Mouse (Mus musculus) right cerebral cortex, postnatal 14 days (tissue): ENCODE measurements around the gene Pdia5.

Experiments used
- DNase-seq: peaks from one replicate; pipeline ENCODE4 v3.0.0; 2022

The Pdia5 gene

DNA sequence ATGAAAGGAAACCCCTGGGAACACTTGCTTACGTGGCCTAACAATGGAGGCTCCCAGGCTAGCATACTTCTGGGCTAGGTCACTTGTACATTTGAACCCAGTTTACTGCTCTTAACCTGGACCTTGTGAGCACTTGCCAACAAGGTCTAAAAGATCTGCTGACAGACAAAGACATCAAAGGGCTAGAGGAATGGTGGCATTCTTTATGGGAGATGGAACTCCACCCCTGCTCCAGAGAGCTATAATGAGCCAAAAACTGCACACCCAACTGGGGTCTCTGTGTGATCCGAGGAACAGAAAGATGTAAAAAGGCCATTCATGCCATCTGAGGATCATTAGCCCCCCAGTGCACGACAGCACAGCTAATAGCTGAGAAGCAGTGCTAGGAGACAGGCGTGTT is 6.6 kb downstream of the Pdia5 start:
- no peak for DNase-seq

DNA sequence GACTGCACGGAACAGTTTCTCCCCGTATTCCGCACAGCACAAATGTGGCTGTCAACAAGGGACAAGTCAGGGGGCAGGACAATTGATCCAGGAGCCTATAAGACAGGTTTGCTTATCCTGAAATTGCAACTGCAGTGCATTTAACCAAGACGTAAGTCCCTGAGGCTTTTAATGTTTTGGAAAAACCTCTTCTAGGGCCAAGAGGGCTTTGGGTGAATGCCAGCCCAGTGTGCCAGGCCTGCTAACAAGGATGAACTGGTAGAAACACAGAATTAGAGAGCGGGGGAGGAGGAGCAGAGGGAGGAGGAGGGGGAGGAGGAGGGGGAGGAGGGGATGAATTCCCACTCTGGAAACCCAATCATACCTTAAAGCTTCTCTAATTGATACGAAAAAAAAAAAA is 11.4 kb downstream of the Pdia5 start:
- no peak for DNase-seq

DNA sequence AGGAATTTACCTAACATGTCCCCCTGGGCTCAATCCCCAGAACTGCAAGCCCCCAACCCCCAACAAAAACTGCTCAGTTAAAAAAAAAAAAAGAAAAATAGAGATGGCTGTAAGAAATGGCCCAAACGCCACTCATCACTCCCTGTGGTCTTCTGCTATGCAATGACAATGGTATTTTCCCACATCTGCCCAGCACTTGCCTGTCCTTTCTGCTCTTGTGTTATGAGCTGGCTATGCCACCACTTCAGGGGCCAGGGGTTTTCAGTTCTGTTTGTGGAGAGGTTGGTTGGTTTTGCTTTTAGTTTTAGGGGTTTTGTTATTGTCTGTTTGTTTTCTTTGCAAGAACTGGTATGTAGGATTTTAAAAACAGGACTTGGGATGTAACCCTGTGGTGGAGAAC is 13.4 kb downstream of the Pdia5 start:
- DNase-seq = no peak

- no peak for DNase-seq
These were observed 18.0 kb downstream of the Pdia5 start for GRCm38 (mm10) chr16:35472569-35473275.

DNA sequence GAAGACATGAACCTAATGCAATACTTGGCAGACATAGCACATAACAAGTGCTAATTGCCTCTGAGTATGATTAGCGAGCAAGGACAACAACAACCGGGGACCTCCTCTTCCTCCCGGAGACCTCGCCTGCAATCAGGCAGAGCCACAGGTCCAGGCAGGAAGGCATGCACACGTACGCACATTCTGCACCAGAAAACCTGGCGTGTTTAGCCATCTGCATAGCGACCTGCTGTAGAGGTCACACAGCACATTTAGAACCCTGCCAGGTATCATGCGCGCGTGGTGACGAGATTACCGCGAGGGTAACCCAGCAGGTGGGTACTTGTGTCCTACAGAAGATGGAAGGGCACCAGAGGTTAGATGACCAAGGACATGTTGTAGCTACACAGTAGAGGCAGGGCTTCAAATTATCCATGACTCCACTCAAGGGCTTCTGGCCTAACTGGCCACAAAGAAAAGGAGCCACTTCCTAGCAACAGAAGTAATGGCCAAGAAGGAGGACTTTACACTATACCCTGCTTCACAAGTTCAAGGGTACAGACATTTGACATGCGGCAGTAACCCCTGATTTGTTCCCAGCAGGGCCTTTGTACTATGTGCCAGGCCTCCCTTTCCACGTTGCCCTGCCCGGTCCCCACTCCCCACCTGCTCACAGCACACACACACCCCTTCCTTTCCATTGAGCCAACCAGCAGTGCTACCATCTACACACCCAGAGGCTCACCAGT is 18.7 kb downstream of the Pdia5 start:
- DNase-seq = no peak

- DNase-seq = no peak
These were observed 19.7 kb downstream of the Pdia5 start for GRCm38 (mm10) chr16:35470983-35471382.

- DNase-seq = peak; percentile 29
These were observed 20.6 kb downstream of the Pdia5 start for GRCm38 (mm10) chr16:35470096-35470495.

DNA sequence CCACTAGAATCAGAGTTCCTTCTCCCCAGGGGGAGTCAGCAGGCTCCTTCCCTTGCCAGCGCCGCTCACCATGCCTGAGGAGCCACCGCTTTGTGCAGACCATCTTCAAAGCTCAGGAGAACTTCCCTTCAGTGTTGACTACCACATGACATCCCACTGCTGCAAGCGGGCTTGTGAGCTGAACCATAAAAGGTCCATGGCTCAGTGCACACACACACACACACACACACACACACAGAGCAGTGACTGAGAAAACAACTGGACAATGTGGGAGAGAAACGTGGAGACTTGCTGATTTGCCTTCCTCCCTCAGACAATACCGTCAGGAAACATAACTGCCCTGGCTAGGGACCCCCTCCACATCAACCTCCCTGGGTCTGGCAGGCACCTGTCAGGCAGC is 21.7 kb downstream of the Pdia5 start:
- no peak for DNase-seq

DNA sequence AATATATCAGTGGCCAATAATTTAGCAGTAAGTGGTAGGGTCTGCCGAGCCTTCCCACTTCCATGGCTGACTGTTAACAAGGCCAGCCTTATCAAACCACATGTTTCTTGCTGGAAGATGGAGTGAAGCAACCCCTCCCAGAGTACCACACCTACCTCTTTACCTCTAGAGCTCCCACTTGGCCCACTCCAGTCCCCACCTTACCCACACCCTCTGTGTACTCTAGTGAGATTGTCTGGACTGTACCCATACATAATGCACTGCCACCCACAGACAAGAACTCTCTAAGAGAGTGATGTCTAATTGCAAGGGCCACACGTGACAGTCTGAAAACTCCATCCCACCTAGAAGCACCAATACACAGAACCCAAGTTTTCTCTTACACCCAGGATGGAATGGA is 23.6 kb downstream of the Pdia5 start:
- no peak for DNase-seq

- DNase-seq = no peak
These were observed 24.8 kb downstream of the Pdia5 start for GRCm38 (mm10) chr16:35465808-35466351.

GRCm38 (mm10) chr16:35464686-35465308 is 25.9 kb downstream of the Pdia5 start:
- no peak for DNase-seq

GRCm38 (mm10) chr16:35463708-35464107 is 27.0 kb downstream of the Pdia5 start:
- no peak for DNase-seq

DNA sequence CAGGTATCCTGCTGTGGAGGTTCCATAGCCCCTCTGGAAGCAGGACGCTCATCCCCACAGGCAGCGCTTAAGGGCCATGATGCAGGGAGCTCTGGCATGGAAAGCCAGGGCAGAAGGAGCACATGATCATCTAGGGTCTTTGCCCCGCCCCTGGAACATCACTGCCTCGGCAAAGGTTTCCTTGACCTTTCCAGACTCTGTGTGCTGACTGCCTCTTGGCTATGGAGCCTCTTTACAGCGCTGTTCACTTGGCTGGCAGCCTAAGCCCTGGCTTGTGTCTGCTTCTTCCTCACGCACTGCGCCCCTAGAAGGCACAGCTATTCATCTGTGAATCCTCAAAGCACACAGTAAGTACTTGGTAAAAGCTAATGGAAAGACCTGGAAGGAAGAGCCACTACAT is 27.7 kb downstream of the Pdia5 start:
- DNase-seq = no peak

GRCm38 (mm10) chr16:35459584-35459983 is 31.1 kb downstream of the Pdia5 start:
- no peak for DNase-seq

DNA sequence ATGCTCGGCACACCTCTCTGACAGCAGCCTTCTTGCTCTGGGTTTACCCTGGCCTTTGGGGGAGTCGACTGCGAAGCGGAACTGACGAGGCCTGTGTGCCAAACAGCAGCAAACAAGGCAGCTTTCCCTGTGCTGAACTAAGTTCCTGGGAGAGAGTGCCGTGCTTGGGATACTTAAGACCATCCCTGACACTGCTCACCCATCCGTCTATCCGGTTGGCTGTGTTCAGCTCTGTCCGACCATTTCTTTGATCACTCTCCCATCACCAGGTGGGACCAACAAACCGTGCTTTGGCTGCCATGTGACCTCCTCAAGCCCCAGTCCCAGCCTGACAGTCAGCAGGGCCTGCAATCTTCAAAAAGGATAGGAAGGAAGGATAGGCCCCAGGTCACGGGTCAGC is 32.4 kb downstream of the Pdia5 start:
- no peak for DNase-seq

- DNase-seq = no peak
These were observed 33.2 kb downstream of the Pdia5 start for GRCm38 (mm10) chr16:35457488-35457887.

- DNase-seq = no peak
These were observed 33.7 kb downstream of the Pdia5 start for GRCm38 (mm10) chr16:35457011-35457419.

GRCm38 (mm10) chr16:35456305-35456704 is 34.4 kb downstream of the Pdia5 start:
- DNase-seq = no peak

DNA sequence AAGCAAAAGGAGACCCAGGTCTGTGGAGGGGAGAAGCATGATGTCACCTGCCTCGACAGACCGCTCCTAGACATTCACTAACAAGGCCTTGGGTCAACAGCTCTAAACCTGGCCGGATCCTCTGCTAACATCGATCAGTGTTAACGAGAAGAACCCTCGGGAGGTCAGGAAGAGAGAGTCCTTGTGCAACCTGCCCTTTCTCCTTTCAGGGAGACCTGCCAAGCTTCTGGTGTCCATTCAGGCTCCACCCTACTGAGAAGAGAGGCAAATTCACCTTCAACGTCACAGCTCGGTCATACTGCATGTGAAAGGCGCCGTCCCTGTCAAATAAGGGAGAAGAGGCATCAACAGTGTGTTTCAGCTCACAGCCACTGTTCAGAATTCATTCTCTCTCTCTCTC is 34.9 kb downstream of the Pdia5 start:
- no peak for DNase-seq

DNA sequence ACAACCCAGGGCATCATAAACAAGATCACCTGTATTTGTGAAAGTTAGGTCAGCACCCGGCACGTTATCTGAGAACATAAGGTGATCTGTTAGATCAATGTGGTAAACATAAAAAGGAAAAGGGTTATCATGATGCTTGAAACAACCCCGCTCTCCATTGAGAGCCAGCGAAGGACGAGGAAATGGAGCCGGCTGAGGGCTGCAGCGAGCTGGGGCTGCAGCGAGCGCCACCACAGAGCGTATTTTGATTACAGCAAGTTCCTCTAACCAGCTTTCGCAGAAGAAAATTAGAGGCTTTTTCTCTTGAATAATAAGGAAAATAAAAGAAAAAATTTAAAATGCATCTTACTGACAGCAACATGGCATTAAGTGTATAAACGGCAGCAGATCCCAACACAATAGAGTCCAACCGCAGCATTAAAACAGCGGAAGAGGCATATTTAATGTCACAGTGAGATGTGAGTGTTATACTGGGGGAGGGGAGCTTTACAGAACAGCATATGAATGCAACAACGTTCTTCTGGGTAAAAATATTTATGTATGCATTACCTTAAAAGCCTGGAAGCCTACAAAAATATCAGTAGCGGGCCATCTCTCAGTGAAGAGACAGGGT is 40.5 kb downstream of the Pdia5 start:
- no peak for DNase-seq

DNA sequence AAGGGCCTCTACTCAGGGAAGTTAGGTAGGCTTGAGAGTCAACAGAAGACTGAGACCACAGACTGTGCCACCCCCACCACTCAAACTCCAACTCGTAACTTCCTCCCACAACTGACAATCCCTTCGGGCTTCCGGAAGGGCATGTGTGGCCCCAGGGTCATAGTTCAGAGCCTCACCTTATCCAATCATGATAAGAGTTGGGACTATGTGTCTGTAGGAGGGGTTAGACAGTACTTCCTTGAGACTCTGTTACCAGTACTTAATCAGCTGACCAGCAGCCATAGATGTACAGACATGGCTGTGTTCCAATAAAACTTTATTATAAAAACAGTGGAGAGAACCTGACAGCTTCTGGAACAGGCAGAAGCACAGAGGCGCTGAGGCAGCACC is 48.7 kb downstream of the Pdia5 start:
- DNase-seq = no peak

DNA sequence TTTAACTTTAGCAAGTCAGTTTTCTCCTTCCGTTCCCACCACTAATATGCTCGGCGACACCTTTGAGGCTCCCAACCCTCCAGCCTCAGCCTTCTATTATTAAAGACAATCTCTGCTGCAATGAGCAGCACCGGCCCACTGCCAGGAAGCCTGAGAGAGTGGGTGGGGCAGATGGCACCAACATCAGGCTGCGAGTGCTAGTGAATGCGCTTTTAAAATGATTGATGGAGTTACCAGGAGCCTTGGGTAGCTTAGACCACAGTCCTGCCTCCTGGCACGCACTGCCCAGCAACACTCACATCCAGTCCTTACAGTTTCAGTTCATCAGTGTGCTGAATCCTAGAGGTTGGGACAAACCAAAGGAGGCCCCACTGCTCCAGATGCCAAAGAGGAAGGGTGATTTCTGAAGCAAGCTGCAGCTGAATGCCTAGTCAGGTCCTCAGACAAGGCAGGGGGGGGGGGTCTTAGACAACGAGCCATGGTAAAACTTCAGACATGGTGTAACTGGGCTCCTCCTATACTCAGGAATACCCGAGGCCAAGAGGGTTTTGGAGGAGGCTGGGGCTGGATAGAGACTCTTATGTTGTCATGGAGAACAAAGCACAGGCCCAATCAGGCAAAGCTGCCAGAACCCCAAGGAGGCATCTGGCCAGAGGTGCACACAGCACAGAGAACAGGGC is 49.2 kb downstream of the Pdia5 start:
- DNase-seq = peak; percentile 73

GRCm38 (mm10) chr16:35439046-35439445 is 51.6 kb downstream of the Pdia5 start:
- DNase-seq = no peak
